Mouse (Mus musculus) heart, postnatal 14 days (tissue): ENCODE measurements around the gene Aqp11. TPM values are rescaled to one million over a fixed set of nuclear protein-coding genes. Genes with fewer than 3 reads are reported as not detected.

Source experiments
- DNase-seq, 2 experiments: peaks; one replicate each; pipeline ENCODE4 v3.0.0; 2021 to 2022
- intact Hi-C: fragments of 180-260 bp; cut with DNase I; formaldehyde crosslinking; loops from one replicate; pipeline ENCODE4 v1.15.1; 2025
- total RNA-seq, 2 experiments: library from RNA; stranded (reverse); gene quantifications; 2 replicates each; pipeline ENCODE4 v1.2.3; 2021

The Aqp11 gene
- total RNA-seq, 2 experiments from 2014 or later, result 3.5 to 7.9 TPM

GRCm38 (mm10) chr7:97748527-97749206 lies 10.6 kb upstream of the Aqp11 start:
- peak; percentile 29 to 34 for DNase-seq

GRCm38 (mm10) chr7:97747787-97748497 lies 9.9 kb upstream of the Aqp11 start:
- intact Hi-C loops, result loop anchor here (2.0 to 10.0 kb wide), 3 partner anchors 99 to 371 kb away; partner anchors contain the start of gene Myo7a
- peak; percentile 87 to 89 for DNase-seq

More at GRCm38 (mm10) chr7:97748527-97749206, 10.6 kb upstream of the Aqp11 start:
- intact Hi-C loops, result loop anchor here (5.0 to 10.0 kb wide), 2 partner anchors 99 to 336 kb away; no protein-coding TSS in a partner anchor

- no peak for DNase-seq
- intact Hi-C loops, result loop anchor here (2.0 to 10.0 kb wide), 3 partner anchors 100 to 372 kb away; partner anchors contain the start of gene Myo7a
Observed at GRCm38 (mm10) chr7:97747176-97747707, 9.2 kb upstream of the Aqp11 start.

GRCm38 (mm10) chr7:97745299-97745698 lies 7.2 kb upstream of the Aqp11 start:
- intact Hi-C loops, result loop anchor here (1.0 to 10.0 kb wide), 3 partner anchors 102 to 340 kb away; no protein-coding TSS in a partner anchor
- peak; percentile 62 to 71 for DNase-seq

GRCm38 (mm10) chr7:97741756-97742291 lies 3.7 kb upstream of the Aqp11 start:
- no peak for DNase-seq
- intact Hi-C loops, result loop anchor here (10.0 kb wide), 1 partner anchor 343 kb away; no protein-coding TSS in a partner anchor

- no peak for DNase-seq
- intact Hi-C loops, result loop anchor here (10.0 kb wide), 1 partner anchor 344 kb away; no protein-coding TSS in a partner anchor
Observed at GRCm38 (mm10) chr7:97740948-97741347, 2.9 kb upstream of the Aqp11 start.

- intact Hi-C loops, result no loop called here
- no peak for DNase-seq
Observed at GRCm38 (mm10) chr7:97737256-97737637, 842 bp downstream of the Aqp11 start.

GRCm38 (mm10) chr7:97735886-97736420 lies 2.1 kb downstream of the Aqp11 start:
- no peak for DNase-seq
- intact Hi-C loops, result no loop called here

- DNase-seq, result no peak
- intact Hi-C loops, result no loop called here
Observed at GRCm38 (mm10) chr7:97735021-97735420, 3.1 kb downstream of the Aqp11 start.

- intact Hi-C loops, result no loop called here
- DNase-seq, result no peak
Observed at GRCm38 (mm10) chr7:97733606-97734005, 4.5 kb downstream of the Aqp11 start.

GRCm38 (mm10) chr7:97730427-97730826 lies 7.7 kb downstream of the Aqp11 start:
- intact Hi-C loops, result no loop called here
- DNase-seq, result no peak

- intact Hi-C loops, result no loop called here
- DNase-seq, result no peak
Observed at GRCm38 (mm10) chr7:97728666-97729614, 9.1 kb downstream of the Aqp11 start.

GRCm38 (mm10) chr7:97726778-97727177 lies 11.3 kb downstream of the Aqp11 start:
- intact Hi-C loops, result no loop called here
- DNase-seq, result no peak

GRCm38 (mm10) chr7:97726080-97726479 lies 12.0 kb downstream of the Aqp11 start:
- intact Hi-C loops, result no loop called here
- no peak for DNase-seq

GRCm38 (mm10) chr7:97725401-97725800 lies 12.7 kb downstream of the Aqp11 start:
- no peak for DNase-seq
- intact Hi-C loops, result no loop called here

GRCm38 (mm10) chr7:97723646-97724538 lies 14.2 kb downstream of the Aqp11 start:
- intact Hi-C loops, result no loop called here
- DNase-seq, result no peak

- intact Hi-C loops, result no loop called here
Observed at GRCm38 (mm10) chr7:97722278-97722918, 15.7 kb downstream of the Aqp11 start.

GRCm38 (mm10) chr7:97720109-97720508 lies 18.0 kb downstream of the Aqp11 start:
- DNase-seq, result no peak
- intact Hi-C loops, result no loop called here

More at GRCm38 (mm10) chr7:97722278-97722918, 15.7 kb downstream of the Aqp11 start:
- DNase-seq, result no peak
